Mouse (Mus musculus): ENCODE data around the gene Mt4.
"Not testable (repeated sequence)": the region's sequence is repeated elsewhere in the genome, so short reads cannot be mapped to it uniquely, and the experiment has no call there.

Mt4 gene

GRCm38 (mm10) chr8:94135556-94135955 is 1.4 kb upstream of the Mt4 start:
- no peak for DNase-seq (ENCODE audit: low spot score in 2 of 2)

- no peak for DNase-seq (ENCODE audit: low spot score in 2 of 2)
These were observed 805 bp upstream of the Mt4 start for GRCm38 (mm10) chr8:94136192-94136591.

GRCm38 (mm10) chr8:94140266-94140795 is 3.3 kb downstream of the Mt4 start:
- no peak for DNase-seq (ENCODE audit: low spot score in 2 of 2)

GRCm38 (mm10) chr8:94148236-94148635 is 11.2 kb downstream of the Mt4 start:
- no peak for DNase-seq (ENCODE audit: low spot score in 2 of 2)

GRCm38 (mm10) chr8:94150925-94151324 is 13.9 kb downstream of the Mt4 start:
- no peak for DNase-seq (ENCODE audit: low spot score in 2 of 2)

- no peak for DNase-seq (ENCODE audit: low spot score in 2 of 2)
These were observed 15.7 kb downstream of the Mt4 start, which contains the start of gene Mt3 for GRCm38 (mm10) chr8:94152513-94153300. TSS of gene Mt3 (plus strand) at chr8:94152607.

GRCm38 (mm10) chr8:94153451-94153850 is 16.5 kb downstream of the Mt4 start:
- DNase-seq (ENCODE audit: low spot score in 2 of 2): no peak

GRCm38 (mm10) chr8:94154537-94154936 is 17.5 kb downstream of the Mt4 start:
- no peak for DNase-seq (ENCODE audit: low spot score in 2 of 2)

- no peak for DNase-seq (ENCODE audit: low spot score in 2 of 2)
These were observed 19.1 kb downstream of the Mt4 start for GRCm38 (mm10) chr8:94156092-94156491.

GRCm38 (mm10) chr8:94165772-94166171 is 28.8 kb downstream of the Mt4 start:
- not testable (repeated sequence) for DNase-seq (ENCODE audit: low spot score in 2 of 2)

GRCm38 (mm10) chr8:94167244-94167643 is 30.2 kb downstream of the Mt4 start:
- DNase-seq (ENCODE audit: low spot score in 2 of 2): peak; percentile 87 to 96

GRCm38 (mm10) chr8:94169547-94169946 is 32.5 kb downstream of the Mt4 start:
- peak; percentile 36 to 62 for DNase-seq (ENCODE audit: low spot score in 2 of 2)

GRCm38 (mm10) chr8:94171321-94171755 is 34.3 kb downstream of the Mt4 start:
- DNase-seq (ENCODE audit: low spot score in 2 of 2): peak in 1 of 2 experiments; percentile 69

- DNase-seq (ENCODE audit: low spot score in 2 of 2): peak; percentile 91 to 92
These were observed 35.2 kb downstream of the Mt4 start, which contains the start of gene Mt2 for GRCm38 (mm10) chr8:94172075-94172808. TSS of gene Mt2 (plus strand) at chr8:94172664.

- DNase-seq (ENCODE audit: low spot score in 2 of 2): peak; percentile 34 to 76
These were observed 36.1 kb downstream of the Mt4 start for GRCm38 (mm10) chr8:94172809-94173732.

GRCm38 (mm10) chr8:94173848-94174403 is 36.9 kb downstream of the Mt4 start:
- peak in 1 of 2 experiments; percentile 55 for DNase-seq (ENCODE audit: low spot score in 2 of 2)

- peak in 1 of 2 experiments; percentile 58 for DNase-seq (ENCODE audit: low spot score in 2 of 2)
These were observed 37.7 kb downstream of the Mt4 start for GRCm38 (mm10) chr8:94174619-94175213.

GRCm38 (mm10) chr8:94177716-94178390 is 40.9 kb downstream of the Mt4 start:
- DNase-seq (ENCODE audit: low spot score in 2 of 2): no peak

GRCm38 (mm10) chr8:94178857-94179712 is 42.1 kb downstream of the Mt4 start, which contains the start of gene Mt1:
TSS of gene Mt1 (plus strand) at chr8:94179082.
- peak; percentile 90 to 92 for DNase-seq (ENCODE audit: low spot score in 2 of 2)
